Mouse (Mus musculus): ENCODE measurements at regions not wholly inside any gene's neighbourhood (a gene's known extent, or its start where the extent isn't known, plus 50 kb on each side); places are given as distances from the start of the nearest gene placed in this dataset.

DNA sequence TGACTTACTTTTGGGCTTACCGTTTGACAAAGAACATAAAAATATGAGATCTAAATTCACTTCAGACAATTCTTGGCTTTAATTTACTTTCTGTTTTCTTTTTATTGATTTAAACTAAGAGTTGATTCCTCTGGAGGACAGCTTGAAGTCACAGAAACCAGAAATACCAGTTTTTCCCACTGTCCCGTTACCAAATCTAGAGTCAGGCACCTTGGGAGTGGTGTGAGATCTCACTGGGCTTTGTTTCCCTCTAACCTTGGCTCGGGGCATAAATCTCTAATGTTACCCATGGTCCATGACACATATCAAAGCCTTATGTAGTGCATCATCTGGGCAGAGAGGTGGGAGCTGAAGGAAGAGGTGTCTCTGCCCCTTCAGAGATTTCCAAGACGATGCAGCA lies 165.4 kb upstream of the Sesn3 start:
- no peak for DNase-seq
- peaks cover 9% of the 10 kb centered on the region for H3K4me1 ChIP-seq (replicated peaks; ENCODE audit: control insufficient read depth, insufficient read depth, low read length)
- TF ChIP-seq POLR2A (IDR thresholded peaks at IDR 0.05; ENCODE audit: control insufficient read depth, extremely low read depth, insufficient read depth, low read length, poor library complexity) (no peak), CTCF (IDR thresholded peaks at IDR 0.05; ENCODE audit: borderline replicate concordance, control insufficient read depth, extremely low read depth, insufficient read depth, low read length, poor library complexity) (no peak)
- no peaks in the 10 kb centered on the region for H3K36me3 ChIP-seq (ENCODE audit: control insufficient read depth, insufficient read depth, low read length)
- H3K27me3 ChIP-seq (ENCODE audit: control insufficient read depth, insufficient read depth, low read length) = no peaks in the 10 kb centered on the region
- WGBS = 90% methylated on average over 4 of the region's 4 CpGs
- H3K27ac ChIP-seq (ENCODE audit: control insufficient read depth, insufficient read depth, low read length) = no peak overlapping the region; the same call in 1 of the 2 replicates
- H3K4me3 ChIP-seq (ENCODE audit: control insufficient read depth, insufficient read depth, low read length) = no peak overlapping the region

DNA sequence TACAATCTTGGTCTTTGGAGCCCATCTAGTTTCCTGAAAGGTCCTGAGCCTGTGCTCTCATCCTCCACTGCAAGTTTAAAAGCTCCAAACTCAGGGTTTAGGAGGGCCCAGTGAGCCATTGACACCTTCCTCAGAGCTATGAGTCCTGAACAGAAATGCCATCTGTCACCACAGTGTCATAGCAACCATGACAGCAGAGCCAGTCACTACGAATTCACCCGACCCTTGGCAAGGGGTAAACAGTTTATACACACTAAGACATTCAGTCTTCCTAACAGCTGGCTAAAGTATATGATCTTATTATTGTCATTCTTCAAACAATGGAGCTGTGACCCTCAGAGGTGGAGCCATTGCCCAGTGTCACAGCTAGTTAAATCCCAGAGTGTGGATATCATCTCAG lies 163.2 kb upstream of the Sesn3 start:
- H3K4me1 ChIP-seq (replicated peaks; ENCODE audit: control insufficient read depth, insufficient read depth, low read length) = peaks cover 4% of the 10 kb centered on the region
- no peaks in the 10 kb centered on the region for H3K27me3 ChIP-seq (ENCODE audit: control insufficient read depth, insufficient read depth, low read length)
- no peak for DNase-seq
- no peak for TF ChIP-seq POLR2A (IDR thresholded peaks at IDR 0.05; ENCODE audit: control insufficient read depth, extremely low read depth, insufficient read depth, low read length, poor library complexity)
- TF ChIP-seq CTCF (IDR thresholded peaks at IDR 0.05; ENCODE audit: borderline replicate concordance, control insufficient read depth, extremely low read depth, insufficient read depth, low read length, poor library complexity) = no peak
- 53% methylated on average over 2 of the region's 2 CpGs for WGBS
- no peaks in the 10 kb centered on the region for H3K36me3 ChIP-seq (ENCODE audit: control insufficient read depth, insufficient read depth, low read length)
- no peak overlapping the region for H3K27ac ChIP-seq (ENCODE audit: control insufficient read depth, insufficient read depth, low read length)
- H3K4me3 ChIP-seq (ENCODE audit: control insufficient read depth, insufficient read depth, low read length) = no peak overlapping the region

GRCm38 (mm10) chr9:14115521-14115920 lies 159.3 kb upstream of the Sesn3 start:
- TF ChIP-seq POLR2A (IDR thresholded peaks at IDR 0.05; ENCODE audit: control insufficient read depth, extremely low read depth, insufficient read depth, low read length, poor library complexity) (no peak), CTCF (IDR thresholded peaks at IDR 0.05; ENCODE audit: borderline replicate concordance, control insufficient read depth, extremely low read depth, insufficient read depth, low read length, poor library complexity) (no peak)
- H3K27me3 ChIP-seq (ENCODE audit: control insufficient read depth, insufficient read depth, low read length) = no peaks in the 10 kb centered on the region
- no peak overlapping the region for H3K27ac ChIP-seq (ENCODE audit: control insufficient read depth, insufficient read depth, low read length)
- WGBS = 11% methylated on average over 3 of the region's 3 CpGs
- DNase-seq = no peak
- H3K4me3 ChIP-seq (ENCODE audit: control insufficient read depth, insufficient read depth, low read length) = no peak overlapping the region
- peaks cover 4% of the 10 kb centered on the region for H3K4me1 ChIP-seq (replicated peaks; ENCODE audit: control insufficient read depth, insufficient read depth, low read length)
- no peaks in the 10 kb centered on the region for H3K36me3 ChIP-seq (ENCODE audit: control insufficient read depth, insufficient read depth, low read length)

DNA sequence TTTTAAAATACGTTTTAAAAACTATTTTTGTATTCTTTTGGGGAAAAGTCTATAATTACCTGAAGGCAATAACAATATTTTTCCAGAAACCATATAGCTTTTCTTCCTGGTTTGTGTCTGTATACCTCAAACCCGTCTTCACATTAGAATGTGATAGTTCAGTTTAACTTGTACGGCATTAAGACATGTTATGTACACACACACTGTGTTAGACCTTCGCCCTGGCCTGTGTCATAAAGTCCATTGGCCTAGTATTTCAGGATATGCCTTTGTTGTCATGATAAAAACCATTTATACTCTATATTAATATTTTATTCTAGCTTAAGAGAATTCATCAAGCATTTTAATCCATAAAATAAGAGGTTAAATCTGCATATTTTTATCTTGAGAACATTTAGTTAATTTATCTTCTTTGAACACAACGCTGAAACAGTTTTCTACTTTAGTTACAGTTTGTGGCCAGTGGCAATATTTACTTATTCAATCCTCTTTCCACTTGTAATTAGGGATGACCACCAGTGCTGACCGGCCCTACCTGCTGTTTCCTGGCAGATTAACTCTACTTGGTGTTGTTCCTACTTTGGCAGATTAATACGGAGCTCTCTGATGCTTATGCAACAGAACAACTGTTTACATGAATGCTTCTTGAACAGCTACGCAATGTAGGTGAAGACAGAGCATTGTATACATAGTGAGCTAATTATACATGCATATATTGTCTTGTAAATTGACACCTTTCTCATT lies 158.6 kb upstream of the Sesn3 start:
- no peaks in the 10 kb centered on the region for H3K27me3 ChIP-seq (ENCODE audit: control insufficient read depth, insufficient read depth, low read length)
- DNase-seq = no peak
- WGBS = 91% methylated on average over 8 of the region's 8 CpGs
- H3K27ac ChIP-seq (ENCODE audit: control insufficient read depth, insufficient read depth, low read length) = no peak overlapping the region
- no peak overlapping the region for H3K4me3 ChIP-seq (ENCODE audit: control insufficient read depth, insufficient read depth, low read length)
- peaks cover 4% of the 10 kb centered on the region for H3K4me1 ChIP-seq (replicated peaks; ENCODE audit: control insufficient read depth, insufficient read depth, low read length)
- TF ChIP-seq CTCF (IDR thresholded peaks at IDR 0.05; ENCODE audit: borderline replicate concordance, control insufficient read depth, extremely low read depth, insufficient read depth, low read length, poor library complexity) (no peak), POLR2A (IDR thresholded peaks at IDR 0.05; ENCODE audit: control insufficient read depth, extremely low read depth, insufficient read depth, low read length, poor library complexity) (no peak)
- no peaks in the 10 kb centered on the region for H3K36me3 ChIP-seq (ENCODE audit: control insufficient read depth, insufficient read depth, low read length)

DNA sequence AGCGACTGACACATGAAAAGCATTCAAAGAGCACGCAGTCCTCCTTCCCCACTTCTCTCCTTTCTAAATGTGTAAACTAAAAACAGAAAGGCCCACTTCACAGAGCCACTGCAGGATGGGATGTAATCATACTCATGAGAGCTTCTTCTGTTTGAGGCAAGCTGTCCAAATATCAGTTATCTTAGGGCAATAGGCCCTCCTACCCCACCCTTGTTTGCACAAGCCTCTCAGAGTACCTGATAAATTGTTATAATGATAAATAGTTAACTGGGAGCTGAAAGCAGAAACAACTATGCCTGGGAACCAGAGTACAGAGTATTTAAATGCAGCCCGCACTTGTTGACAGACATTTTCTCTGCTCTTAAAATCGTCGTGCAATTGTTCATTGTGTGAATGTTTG lies 141.5 kb upstream of the Sesn3 start:
- TF ChIP-seq POLR2A (IDR thresholded peaks at IDR 0.05; ENCODE audit: control insufficient read depth, extremely low read depth, insufficient read depth, low read length, poor library complexity) = no peak
- TF ChIP-seq CTCF (IDR thresholded peaks at IDR 0.05; ENCODE audit: borderline replicate concordance, control insufficient read depth, extremely low read depth, insufficient read depth, low read length, poor library complexity) = no peak
- H3K4me1 ChIP-seq (replicated peaks; ENCODE audit: control insufficient read depth, insufficient read depth, low read length) = no peaks in the 10 kb centered on the region
- H3K27me3 ChIP-seq (ENCODE audit: control insufficient read depth, insufficient read depth, low read length) = no peaks in the 10 kb centered on the region
- no peak overlapping the region for H3K27ac ChIP-seq (ENCODE audit: control insufficient read depth, insufficient read depth, low read length)
- DNase-seq = no peak
- no peak overlapping the region for H3K4me3 ChIP-seq (ENCODE audit: control insufficient read depth, insufficient read depth, low read length)
- 94% methylated on average over 5 of the region's 5 CpGs for WGBS
- no peaks in the 10 kb centered on the region for H3K36me3 ChIP-seq (ENCODE audit: control insufficient read depth, insufficient read depth, low read length)

DNA sequence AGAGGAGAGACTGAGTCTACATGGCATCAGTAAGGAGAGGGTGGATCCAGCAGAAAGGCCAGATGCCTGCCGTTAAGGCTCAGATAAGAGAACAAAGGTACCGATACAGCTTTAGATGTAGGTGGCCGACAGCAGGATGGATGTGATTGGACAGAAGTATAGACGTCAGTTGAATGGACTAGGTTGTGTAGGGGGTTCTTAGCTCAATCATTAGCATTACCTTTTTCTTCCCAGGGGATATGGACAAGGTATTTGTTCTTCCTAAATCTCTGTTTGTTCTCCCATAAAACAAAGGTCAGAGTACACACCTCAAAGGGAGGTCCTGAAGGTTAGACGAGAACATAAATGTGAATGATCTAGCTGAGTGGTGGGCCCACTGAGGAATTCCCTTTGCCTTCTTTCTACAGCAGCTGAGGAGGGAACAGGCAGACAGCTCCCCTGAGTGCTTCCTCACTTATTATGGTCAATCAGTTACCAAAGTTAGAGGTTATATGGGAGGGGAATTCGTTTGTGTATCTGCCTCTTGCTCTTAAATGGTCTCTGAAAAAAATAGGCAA lies 139.9 kb upstream of the Sesn3 start:
- DNase-seq = no peak
- 95% methylated on average over 6 of the region's 6 CpGs for WGBS
- no peak for TF ChIP-seq POLR2A (IDR thresholded peaks at IDR 0.05; ENCODE audit: control insufficient read depth, extremely low read depth, insufficient read depth, low read length, poor library complexity)
- TF ChIP-seq CTCF (IDR thresholded peaks at IDR 0.05; ENCODE audit: borderline replicate concordance, control insufficient read depth, extremely low read depth, insufficient read depth, low read length, poor library complexity) = no peak
- no peaks in the 10 kb centered on the region for H3K4me1 ChIP-seq (replicated peaks; ENCODE audit: control insufficient read depth, insufficient read depth, low read length)
- no peaks in the 10 kb centered on the region for H3K36me3 ChIP-seq (ENCODE audit: control insufficient read depth, insufficient read depth, low read length)
- H3K4me3 ChIP-seq (ENCODE audit: control insufficient read depth, insufficient read depth, low read length) = no peak overlapping the region
- no peaks in the 10 kb centered on the region for H3K27me3 ChIP-seq (ENCODE audit: control insufficient read depth, insufficient read depth, low read length)
- no peak overlapping the region for H3K27ac ChIP-seq (ENCODE audit: control insufficient read depth, insufficient read depth, low read length)

All from thymus, adult 2 months (tissue).